Mouse (Mus musculus): ENCODE results near the gene Hyls1.

- TF ChIP-seq CTCF (IDR thresholded peaks at IDR 0.05) = no peak
- no peak for TF ChIP-seq EP300 (IDR thresholded peaks at IDR 0.05)
Measured at GRCm38 (mm10) chr9:35543099-35543860, 26.9 kb downstream of the Hyls1 start.
